Mouse (Mus musculus) kidney, embryonic 14.5 days (tissue): ENCODE data around the gene Arhgef19. TPM values are rescaled to one million over a fixed set of nuclear protein-coding genes. Genes with fewer than 3 reads are reported as not detected.
A peak's percentile ranks its signal among the peaks of the same experiment; 100 is the strongest.

Experiments
- ATAC-seq: fragments of 200-750 bp; cut with Nextera tagmentation; 2 replicates; pipeline ENCODE4 v1.8.0; 2017; ENCODE audit warnings: moderate number of reproducible peaks, mild to moderate bottlenecking, moderate TSS enrichment, moderate library complexity; ENCODE audit not compliant: low FRiP score, low TSS enrichment
- H3K27ac ChIP-seq: fragments of 300-500 bp; sonication (generic); 2 replicates; pipeline ENCODE4 v1.5.1; 2014; ENCODE audit warnings: low read depth, mild to moderate bottlenecking, low read length, moderate library complexity, mixed read lengths
- H3K27me3 ChIP-seq: fragments of 300-500 bp; sonication (generic); 2 replicates; pipeline ENCODE4 v1.6.1; 2014; ENCODE audit warnings: mild to moderate bottlenecking, low read length; ENCODE audit not compliant: control insufficient read depth, insufficient read depth
- H3K36me3 ChIP-seq: fragments of 300-500 bp; sonication (generic); 2 replicates; pipeline ENCODE4 v1.6.1; 2014; ENCODE audit warnings: low read length, mixed read lengths; ENCODE audit not compliant: control insufficient read depth, insufficient read depth
- H3K4me1 ChIP-seq: fragments of 300-500 bp; sonication (generic); 2 replicates; pipeline ENCODE4 v1.6.1; 2014; ENCODE audit warnings: low read length, mixed read lengths; ENCODE audit not compliant: control insufficient read depth, insufficient read depth
- H3K4me2 ChIP-seq: fragments of 300-500 bp; sonication (generic); replicated peaks from 2 replicates; pipeline ENCODE4 v1.6.1; 2014; ENCODE audit warnings: low read depth, mild to moderate bottlenecking, low read length
- H3K4me3 ChIP-seq: fragments of 300-500 bp; sonication (generic); 2 replicates; pipeline ENCODE4 v1.5.1; 2014; ENCODE audit warnings: mild to moderate bottlenecking, low read length
- H3K9ac ChIP-seq: fragments of 300-500 bp; sonication (generic); 2 replicates; pipeline ENCODE4 v1.6.1; 2014; ENCODE audit warnings: low read depth, mild to moderate bottlenecking, low read length, moderate library complexity
- H3K9me3 ChIP-seq: fragments of 300-500 bp; sonication (generic); 2 replicates; pipeline ENCODE4 v1.6.1; 2016; ENCODE audit warnings: low read length; ENCODE audit not compliant: control insufficient read depth
- WGBS: fragments of 180-500 bp; shearing (Covaris S2); extraction: QIAGEN DNeasy Blood & Tissue Kit; methylation state at CpG from one replicate; pipeline ENCODE4 v1.1.7; 2014; 5-methylcytosine and 5-hydroxymethylcytosine counted together
- polyA plus RNA-seq: library from polyadenylated mRNA; unstranded; fragments of >200 nt; fragmentation: Nextera tagmentation; extraction: Ambion mirVana; gene quantifications from 2 replicates; pipeline ENCODE4 v1.2.1, GENCODE M21; 2014

Gene Arhgef19
- polyA plus RNA-seq, 1 experiment from 2014 or later: 7.4 TPM

GRCm38 (mm10) chr4:141303402-141304222 is 64.3 kb downstream of the Arhgef19 start:
- no peak overlapping the region for H3K9ac ChIP-seq
- peaks cover 51% of the 10 kb centered on the region for H3K4me1 ChIP-seq
- WGBS: 21% methylated on average over 7 of the region's 7 CpGs
- peak; percentile 55 for ATAC-seq
- H3K36me3 ChIP-seq: peaks cover 6% of the 10 kb centered on the region
- H3K27ac ChIP-seq: peak overlapping the region; percentile 65
- no peaks in the 10 kb centered on the region for H3K9me3 ChIP-seq
- H3K27me3 ChIP-seq: peaks cover 3% of the 10 kb centered on the region; the same call in 1 of the 2 replicates
- H3K4me3 ChIP-seq: peak overlapping the region; percentile 67
- H3K4me2 ChIP-seq: peak overlapping the region; percentile 84

- Histone ChIP-seq H3K4me3 (peak overlapping the region; percentile 67; the same call in 1 of the 2 replicates), H3K4me2 (peak overlapping the region; percentile 84), H3K4me1 (peaks cover 51% of the 10 kb centered on the region), H3K36me3 (peaks cover 11% of the 10 kb centered on the region), H3K9me3 (no peaks in the 10 kb centered on the region), H3K27ac (peak overlapping the region; percentile 65; the same call in 1 of the 2 replicates), H3K9ac (no peak overlapping the region), H3K27me3 (no peaks in the 10 kb centered on the region)
- ATAC-seq: no peak
- WGBS: 61% methylated on average over 4 of the region's 4 CpGs
Observed at GRCm38 (mm10) chr4:141304223-141304611, 64.9 kb downstream of the Arhgef19 start.

DNA sequence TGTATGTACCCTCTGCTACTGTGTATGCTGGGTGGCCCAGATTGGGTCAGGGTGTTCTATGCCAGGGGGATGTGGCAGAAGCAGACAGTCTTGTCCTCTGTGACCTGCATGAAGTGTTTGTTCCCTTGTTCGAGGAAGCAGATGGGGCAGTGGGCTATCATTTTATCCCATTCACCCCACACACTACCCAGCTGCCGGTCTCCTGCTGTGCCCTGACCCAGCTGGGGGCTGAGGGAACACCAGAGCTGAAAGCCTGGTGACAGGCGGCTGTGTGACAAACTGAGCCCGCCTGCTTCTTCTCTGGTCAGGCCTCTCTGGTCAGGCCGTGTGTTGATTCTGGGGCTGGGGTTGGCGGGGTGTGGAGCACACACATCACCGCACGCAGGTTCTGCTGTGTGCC is 66.8 kb downstream of the Arhgef19 start:
- Histone ChIP-seq H3K4me3 (no peak overlapping the region), H3K36me3 (peaks cover 11% of the 10 kb centered on the region), H3K9ac (peak overlapping the region; percentile 42), H3K27ac (peak overlapping the region; percentile 37; the same call in 1 of the 2 replicates), H3K4me2 (no peak overlapping the region), H3K4me1 (peaks cover 61% of the 10 kb centered on the region), H3K27me3 (no peaks in the 10 kb centered on the region), H3K9me3 (no peaks in the 10 kb centered on the region)
- WGBS: 28% methylated on average over 8 of the region's 8 CpGs
- ATAC-seq: no peak

Other genes starting within 250 kb of the Arhgef19 start
- gene Mfap2, start 229.1 kb upstream of the Arhgef19 start, polyA plus RNA-seq: 412 and 476 TPM in 2 replicates
- gene Crocc, start 178.9 kb upstream of the Arhgef19 start, polyA plus RNA-seq: 10.3 and 13.2 TPM in 2 replicates
- 64.4 and 79.8 TPM in 2 replicates for gene Necap2, start 161.1 kb upstream of the Arhgef19 start, polyA plus RNA-seq
- 0.27 and 0.95 TPM in 2 replicates for gene Spata21, start 151.2 kb upstream of the Arhgef19 start, polyA plus RNA-seq
- 23.3 and 46.4 TPM in 2 replicates for gene Szrd1, start 99.7 kb upstream of the Arhgef19 start, polyA plus RNA-seq
- 22.0 and 26.8 TPM in 2 replicates for gene Fbxo42, start 91.6 kb upstream of the Arhgef19 start, polyA plus RNA-seq
- gene Rsg1, start 25.5 kb upstream of the Arhgef19 start, polyA plus RNA-seq: 3.6 and 5.0 TPM in 2 replicates
- gene Epha2, start 61.7 kb downstream of the Arhgef19 start, polyA plus RNA-seq: 3.7 and 3.9 TPM in 2 replicates
- 1.9 and 2.5 TPM in 2 replicates for gene Fam131c, start 128.7 kb downstream of the Arhgef19 start, polyA plus RNA-seq
- gene Clcnka, start 159.2 kb downstream of the Arhgef19 start, polyA plus RNA-seq: 2.0 and 3.9 TPM in 2 replicates
- 3.6 and 6.0 TPM in 2 replicates for gene Clcnkb, start 176.5 kb downstream of the Arhgef19 start, polyA plus RNA-seq
- 0.09 TPM in 1 of 2 replicates, not detected in the other for gene Hspb7, start 181.3 kb downstream of the Arhgef19 start, polyA plus RNA-seq
- not detected in 2 replicates for gene Srarp, start 196.6 kb downstream of the Arhgef19 start, polyA plus RNA-seq
- gene Zbtb17, start 205.2 kb downstream of the Arhgef19 start, polyA plus RNA-seq: 28.0 and 37.3 TPM in 2 replicates